18 mouse cellular contexts compared by ENCODE assay signal in the genomic region with DNA sequence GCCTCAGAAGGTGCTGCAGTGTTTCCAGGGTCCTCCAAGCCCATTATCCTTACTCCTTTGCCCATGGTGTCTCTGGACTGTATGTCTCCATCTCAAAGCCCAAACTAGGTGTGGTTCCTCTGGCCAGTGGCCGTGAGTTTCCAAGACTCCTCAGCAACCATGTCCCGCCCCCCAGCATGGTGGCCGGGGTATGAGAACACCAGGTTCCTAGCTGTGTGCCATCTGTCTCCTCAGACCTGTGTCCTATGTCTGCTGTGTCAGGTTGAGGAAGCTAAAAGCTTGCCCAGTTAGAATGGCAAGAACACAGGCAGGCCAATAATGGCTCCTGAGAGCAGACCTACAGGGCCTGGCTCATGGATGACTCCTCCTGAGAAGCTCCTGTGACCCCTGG. TPM values are rescaled to one million over a fixed set of nuclear protein-coding genes. Genes with fewer than 3 reads are reported as not detected.
DNase-seq lines count a peak whose midpoint lies in the region; ATAC-seq and TF ChIP-seq lines count a peak whose summit lies in the region.
"Had no signal": no experiment of that assay in that cellular context is flagged by ENCODE, and none has a peak within 500 bp of the region (broad histone marks: within the 10 kb centered on the region; RNA-seq: fewer than 3 reads in every experiment).

No protein-coding gene starts in this region.

- H3K27me3 ChIP-seq in embryonic facial prominence, embryonic 13.5 days, result no peaks in the 10 kb centered on the region
- no peaks in the 10 kb centered on the region for H3K27me3 ChIP-seq in embryonic facial prominence, embryonic 10.5 days (replicated peaks; ENCODE audit: low read depth, poor library complexity, severe bottlenecking)
- H3K27me3 ChIP-seq in ES-Bruce4 (ENCODE audit: control insufficient read depth, insufficient read depth, low read length, poor library complexity, severe bottlenecking), result no peaks in the 10 kb centered on the region
- H3K27me3 ChIP-seq in cerebellum, adult 2 months (ENCODE audit: control insufficient read depth, insufficient read depth, low read length), result no peaks in the 10 kb centered on the region
- H3K27me3 ChIP-seq in forebrain, embryonic 11.5 days (ENCODE audit: control insufficient read depth, insufficient read depth, low read length), result no peaks in the 10 kb centered on the region
- H3K27me3 ChIP-seq: forebrain, embryonic 12.5 days; hindbrain, embryonic 13.5 days had no signal

- TF ChIP-seq CTCF in ES-Bruce4 (IDR thresholded peaks at IDR 0.05; ENCODE audit: low read depth, low read length), result peak; percentile 4
- TF ChIP-seq CTCF in cerebellum, adult 2 months (IDR thresholded peaks at IDR 0.05; ENCODE audit: borderline replicate concordance, insufficient read depth, low read depth, low read length), result no peak

- H3K4me3 ChIP-seq in embryonic facial prominence, embryonic 13.5 days, result no peak overlapping the region
- H3K4me3 ChIP-seq in embryonic facial prominence, embryonic 10.5 days, result no peak overlapping the region
- no peak overlapping the region for H3K4me3 ChIP-seq in ES-Bruce4 (ENCODE audit: low read depth, low read length)
- no peak overlapping the region for H3K4me3 ChIP-seq in cerebellum, adult 2 months (replicated peaks; ENCODE audit: insufficient read depth, low read depth, low read length)
- no peak overlapping the region for H3K4me3 ChIP-seq in forebrain, embryonic 11.5 days (ENCODE audit: low read depth, low read length)
- H3K4me3 ChIP-seq: forebrain, embryonic 12.5 days; hindbrain, embryonic 13.5 days had no signal

- peaks cover 15% of the 10 kb centered on the region; the same call in 1 of the 2 replicates for H3K4me1 ChIP-seq in embryonic facial prominence, embryonic 13.5 days
- H3K4me1 ChIP-seq in embryonic facial prominence, embryonic 10.5 days, result peaks cover 21% of the 10 kb centered on the region; the same call in 1 of the 2 replicates
- H3K4me1 ChIP-seq in ES-Bruce4 (ENCODE audit: control insufficient read depth, insufficient read depth, low read length), result peaks cover 2% of the 10 kb centered on the region
- H3K4me1 ChIP-seq in cerebellum, adult 2 months (ENCODE audit: control insufficient read depth, insufficient read depth, low read length), result peaks cover 19% of the 10 kb centered on the region
- H3K4me1 ChIP-seq in forebrain, embryonic 11.5 days (replicated peaks; ENCODE audit: control insufficient read depth, insufficient read depth, low read length), result no peaks in the 10 kb centered on the region
- H3K4me1 ChIP-seq: forebrain, embryonic 12.5 days had no signal

- no peaks in the 10 kb centered on the region for H3K9me3 ChIP-seq in embryonic facial prominence, embryonic 13.5 days
- H3K9me3 ChIP-seq in embryonic facial prominence, embryonic 10.5 days, result no peaks in the 10 kb centered on the region
- no peaks in the 10 kb centered on the region for H3K9me3 ChIP-seq in ES-Bruce4 (replicated peaks; ENCODE audit: control insufficient read depth, insufficient read depth, low read length, poor library complexity, severe bottlenecking)
- no peaks in the 10 kb centered on the region for H3K9me3 ChIP-seq in forebrain, embryonic 11.5 days (ENCODE audit: control insufficient read depth, low read length)
- H3K9me3 ChIP-seq: forebrain, embryonic 12.5 days; hindbrain, embryonic 13.5 days had no signal

- TF ChIP-seq EP300 in ES-Bruce4 (IDR thresholded peaks at IDR 0.05; ENCODE audit: insufficient read depth, low read depth, low read length), result no peak

- H3K9ac ChIP-seq in embryonic facial prominence, embryonic 13.5 days, result 0 out of 2 replicates have a peak overlapping the region, but pooled peaks have one; percentile 6
- H3K9ac ChIP-seq in ES-Bruce4 (ENCODE audit: low read depth, poor library complexity, severe bottlenecking), result no peak overlapping the region
- no peak overlapping the region for H3K9ac ChIP-seq in forebrain, embryonic 11.5 days (ENCODE audit: low read length)
- H3K9ac ChIP-seq: forebrain, embryonic 12.5 days; hindbrain, embryonic 13.5 days had no signal

- WGBS in embryonic facial prominence, embryonic 13.5 days, result 92% methylated on average over 3 of the region's 3 CpGs
- 90% methylated on average over 3 of the region's 3 CpGs for WGBS in embryonic facial prominence, embryonic 10.5 days
- 20% methylated on average over 3 of the region's 3 CpGs for WGBS in cerebellum, adult 2 months
- WGBS in forebrain, embryonic 11.5 days, result 93% methylated on average over 3 of the region's 3 CpGs

- H3K36me3 ChIP-seq in embryonic facial prominence, embryonic 13.5 days, result peaks cover 5% of the 10 kb centered on the region; the same call in 1 of the 2 replicates
- peaks cover 7% of the 10 kb centered on the region; the same call in 1 of the 2 replicates for H3K36me3 ChIP-seq in embryonic facial prominence, embryonic 10.5 days (replicated peaks)
- no peaks in the 10 kb centered on the region for H3K36me3 ChIP-seq in ES-Bruce4 (ENCODE audit: control insufficient read depth, insufficient read depth, low read length, poor library complexity, severe bottlenecking)
- no peaks in the 10 kb centered on the region for H3K36me3 ChIP-seq in forebrain, embryonic 11.5 days (ENCODE audit: control insufficient read depth, insufficient read depth, low read length)

- no peak for TF ChIP-seq POLR2A in ES-Bruce4 (IDR thresholded peaks at IDR 0.05; ENCODE audit: insufficient read depth, low read length)
- no peak for TF ChIP-seq POLR2A in cerebellum, adult 2 months (IDR thresholded peaks at IDR 0.05; ENCODE audit: borderline replicate concordance, insufficient read depth, low read length)

- DNase-seq in embryonic facial prominence, embryonic 10.5 days (ENCODE audit: low spot score), result no peak
- peak; percentile 41 to 58 for DNase-seq in cerebellum, adult 2 months
- DNase-seq in cerebellum, postnatal 36 days, result peak; percentile 31 to 42
- DNase-seq in forebrain, embryonic 11.5 days (ENCODE audit: low spot score), result no peak
- DNase-seq in embryo, embryonic 10.5 days (ENCODE audit: low spot score), result no peak
- DNase-seq: thymus, adult 18-20 months had no signal

- H3K27ac ChIP-seq in embryonic facial prominence, embryonic 13.5 days, result no peak overlapping the region
- H3K27ac ChIP-seq in embryonic facial prominence, embryonic 10.5 days (replicated peaks), result no peak overlapping the region
- H3K27ac ChIP-seq in ES-Bruce4 (ENCODE audit: insufficient read depth, low read length), result no peak overlapping the region
- H3K27ac ChIP-seq in cerebellum, adult 2 months (ENCODE audit: insufficient read depth, low read length), result peak overlapping the region; percentile 19; the same call in 1 of the 2 replicates
- no peak overlapping the region for H3K27ac ChIP-seq in forebrain, embryonic 11.5 days (ENCODE audit: low read depth, low read length)
- H3K27ac ChIP-seq: forebrain, embryonic 12.5 days; hindbrain, embryonic 13.5 days; kidney, postnatal 0 days; macrophage had no signal

- no peak overlapping the region for H3K4me2 ChIP-seq in embryonic facial prominence, embryonic 13.5 days
- no peak overlapping the region for H3K4me2 ChIP-seq in forebrain, embryonic 11.5 days (ENCODE audit: low read depth, low read length, severe bottlenecking)
- H3K4me2 ChIP-seq: forebrain, embryonic 12.5 days; hindbrain, embryonic 13.5 days; midbrain, embryonic 11.5 days had no signal

- ATAC-seq in embryonic facial prominence, embryonic 13.5 days (ENCODE audit: insufficient number of reproducible peaks, insufficient read depth, low FRiP score, low TSS enrichment, low read depth), result no peak
- no peak for ATAC-seq in forebrain, embryonic 11.5 days (replicated peaks; ENCODE audit: low FRiP score)
- ATAC-seq: CD4-positive, CD25-positive, alpha-beta regulatory T cell, adult 4 months; lung, postnatal 0 days had no signal

RNA-seq across cellular contexts. Expression of a gene that starts 2.7 kb away (rescaled TPM):
- polyA plus RNA-seq in embryonic facial prominence, embryonic 13.5 days (2015; fragmentation: Nextera tagmentation; extraction: Ambion mirVana), result 2.3 and 2.4 TPM in 2 replicates
- 0.52 and 0.67 TPM in 2 replicates for polyA plus RNA-seq in embryonic facial prominence, embryonic 10.5 days (2016; fragmentation: Nextera tagmentation; extraction: Ambion mirVana)
- polyA plus RNA-seq in ES-Bruce4 (2011; ENCODE audit: insufficient read depth, insufficient read length, low read depth, missing spikeins), result 0.49 TPM in 1 of 2 replicates, not detected in the other
- polyA plus RNA-seq in cerebellum, adult 2 months (2012; rRNA removed), result 1.9 and 2.4 TPM in 2 replicates
- polyA plus RNA-seq in forebrain, embryonic 11.5 days (2014; fragmentation: Nextera tagmentation; extraction: Ambion mirVana), result 0.51 TPM in 2 replicates
- polyA plus RNA-seq: macrophage had no signal

RNA-seq across cellular contexts. Expression of a gene that starts 4.6 kb away (rescaled TPM):
- 2.2 TPM in 1 of 2 replicates, not detected in the other for polyA plus RNA-seq in embryonic facial prominence, embryonic 13.5 days (2015; fragmentation: Nextera tagmentation; extraction: Ambion mirVana)
- not detected in 2 replicates for polyA plus RNA-seq in embryonic facial prominence, embryonic 10.5 days (2016; fragmentation: Nextera tagmentation; extraction: Ambion mirVana)
- polyA plus RNA-seq in ES-Bruce4 (2011; ENCODE audit: insufficient read depth, insufficient read length, low read depth, missing spikeins), result 0.29 TPM in 1 of 2 replicates, not detected in the other
- polyA plus RNA-seq in cerebellum, adult 2 months (2012; rRNA removed), result 0.14 and 0.47 TPM in 2 replicates
- not detected in 2 replicates for polyA plus RNA-seq in forebrain, embryonic 11.5 days (2014; fragmentation: Nextera tagmentation; extraction: Ambion mirVana)
- polyA plus RNA-seq: CD4-positive, CD25-positive, alpha-beta regulatory T cell, adult 4 months; embryonic facial prominence, embryonic 11.5 days; forebrain, embryonic 12.5 days; hindbrain, embryonic 13.5 days; limb, embryonic 11.5 days; macrophage; midbrain, embryonic 11.5 days; small intestine, adult 2 months had no signal

RNA-seq across cellular contexts. Expression of a gene that starts 41.8 kb away (rescaled TPM):
- polyA plus RNA-seq in embryonic facial prominence, embryonic 13.5 days (2015; fragmentation: Nextera tagmentation; extraction: Ambion mirVana), result 5.5 TPM in 1 of 2 replicates, not detected in the other
- 0.36 TPM in 1 of 2 replicates, not detected in the other for polyA plus RNA-seq in embryonic facial prominence, embryonic 10.5 days (2016; fragmentation: Nextera tagmentation; extraction: Ambion mirVana)
- polyA plus RNA-seq in ES-Bruce4 (2011; ENCODE audit: insufficient read depth, insufficient read length, low read depth, missing spikeins), result not detected in 2 replicates
- 76.7 and 82.8 TPM in 2 replicates for polyA plus RNA-seq in cerebellum, adult 2 months (2012; rRNA removed)
- 0.05 and 0.16 TPM in 2 replicates for polyA plus RNA-seq in forebrain, embryonic 11.5 days (2014; fragmentation: Nextera tagmentation; extraction: Ambion mirVana)
- polyA plus RNA-seq: CD4-positive, CD25-positive, alpha-beta regulatory T cell, adult 4 months; macrophage had no signal

RNA-seq across cellular contexts. Expression of a gene that starts 56.3 kb away (rescaled TPM):
- polyA plus RNA-seq in embryonic facial prominence, embryonic 13.5 days (2015; fragmentation: Nextera tagmentation; extraction: Ambion mirVana), result 28.9 and 30.7 TPM in 2 replicates
- 29.5 and 30.2 TPM in 2 replicates for polyA plus RNA-seq in embryonic facial prominence, embryonic 10.5 days (2016; fragmentation: Nextera tagmentation; extraction: Ambion mirVana)
- 18.1 and 18.6 TPM in 2 replicates for polyA plus RNA-seq in ES-Bruce4 (2011; ENCODE audit: insufficient read depth, insufficient read length, low read depth, missing spikeins)
- 34.3 and 36.5 TPM in 2 replicates for polyA plus RNA-seq in cerebellum, adult 2 months (2012; rRNA removed)
- polyA plus RNA-seq in forebrain, embryonic 11.5 days (2014; fragmentation: Nextera tagmentation; extraction: Ambion mirVana), result 24.2 and 24.7 TPM in 2 replicates

Comparison
In these comparisons a context has a peak if more than half of its experiments do, and no peak if none do; other contexts are left out.
1. DNase-seq: peak in cerebellum, adult 2 months (2 of 2) and cerebellum, postnatal 36 days (2 of 2); none in embryonic facial prominence, embryonic 10.5 days (single experiment), forebrain, embryonic 11.5 days (single experiment) and embryo, embryonic 10.5 days (single experiment).
2. RNA of a gene that starts 41.8 kb away (polyA plus RNA-seq): 76.7 to 82.8 TPM in cerebellum, adult 2 months; 5.5 TPM in embryonic facial prominence, embryonic 13.5 days, 0.05 to 0.16 TPM in forebrain, embryonic 11.5 days, 0.36 TPM in embryonic facial prominence, embryonic 10.5 days and not detected in ES-Bruce4; every median in the first group is over 10 times any median in the second.